Mouse (Mus musculus) liver, adult 2 months (tissue): ENCODE measurements around the gene Lrrc7.

Source experiments
- CTCF ChIP-seq: fragments of 200-500 bp; IDR thresholded peaks from 2 replicates; pipeline ENCODE4 v1.5.1; 2011; ENCODE audit warnings: low read depth, low read length, control low read depth
- POLR2A ChIP-seq: fragments of 200-500 bp; IDR thresholded peaks from 2 replicates; pipeline ENCODE4 v1.6.1; 2011; ENCODE audit warnings: low read length, control low read depth; ENCODE audit not compliant: insufficient read depth; ENCODE audit errors: extremely low read depth

GRCm38 (mm10) chr3:158210026-158210425, 352.0 kb downstream of the Lrrc7 start:
- no peak for TF ChIP-seq CTCF
- TF ChIP-seq POLR2A, result no peak
